Mouse (Mus musculus) naive thymus-derived CD4-positive, alpha-beta T cell, adult 2 months (primary cell): ENCODE measurements at regions not wholly inside any gene's neighbourhood (a gene's known extent, or its start where the extent isn't known, plus 50 kb on each side); places are given as distances from the start of the nearest gene placed in this dataset.

Experiments
- DNase-seq: peaks from one replicate; pipeline ENCODE4 v3.0.0-alpha.2; 2011; ENCODE audit warnings: low read depth

- no peak for DNase-seq
These were observed 531.1 kb downstream of the Gm11232 start for GRCm38 (mm10) chr4:71226653-71227052.

GRCm38 (mm10) chr4:71218060-71218459, 539.7 kb downstream of the Gm11232 start:
- DNase-seq, result no peak

- no peak for DNase-seq
These were observed 570.0 kb downstream of the Gm11232 start for GRCm38 (mm10) chr4:71187801-71188200.

- DNase-seq, result no peak
These were observed 580.1 kb downstream of the Gm11232 start for GRCm38 (mm10) chr4:71177661-71178060.

- DNase-seq, result no peak
These were observed 592.0 kb downstream of the Gm11232 start for GRCm38 (mm10) chr4:71165802-71166201.

- no peak for DNase-seq
These were observed 597.0 kb upstream of the Megf9 start for GRCm38 (mm10) chr4:71131670-71132317.

GRCm38 (mm10) chr4:71130946-71131669, 596.3 kb upstream of the Megf9 start:
- no peak for DNase-seq

- no peak for DNase-seq
These were observed 594.5 kb upstream of the Megf9 start for GRCm38 (mm10) chr4:71129306-71129705.
